Mouse (Mus musculus): ENCODE results near the gene Gm19426. TPM values are rescaled to one million over a fixed set of nuclear protein-coding genes. Genes with fewer than 3 reads are reported as not detected.

Gene Gm19426
- total RNA-seq, 4 experiments from 2014 or later = 0.60 TPM; not detected in 3

DNA sequence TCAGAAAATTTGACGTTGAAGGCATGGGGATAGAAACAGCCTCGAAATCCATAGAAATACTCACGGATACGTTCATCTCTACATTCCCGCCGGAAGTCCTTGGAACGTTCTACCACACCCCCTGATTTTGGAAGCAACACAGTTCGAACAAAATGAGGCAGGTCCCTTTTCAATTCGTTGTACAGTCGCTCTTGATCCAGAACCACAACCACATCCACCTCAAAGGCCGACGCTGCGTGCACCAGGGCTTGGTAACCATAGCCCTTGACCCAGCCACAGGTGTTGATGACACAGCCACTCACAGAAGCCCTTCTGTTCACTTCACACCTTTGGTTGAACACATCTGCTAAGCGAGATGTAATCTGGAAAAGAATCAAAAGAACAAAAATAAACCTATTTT lies 19.6 kb downstream of the Gm19426 start:
- no peak for DNase-seq (ENCODE audit: low spot score in 2 of 2)

- DNase-seq (ENCODE audit: low spot score in 2 of 2) = no peak
Observed at GRCm38 (mm10) chr2:84721182-84721581, 22.3 kb downstream of the Gm19426 start.

- no peak for DNase-seq (ENCODE audit: low spot score in 2 of 2)
Observed at GRCm38 (mm10) chr2:84720718-84721117, 22.7 kb downstream of the Gm19426 start.

GRCm38 (mm10) chr2:84717357-84717756 lies 26.1 kb downstream of the Gm19426 start:
- no peak for DNase-seq (ENCODE audit: low spot score in 2 of 2)

- DNase-seq (ENCODE audit: low spot score in 2 of 2) = no peak
Observed at GRCm38 (mm10) chr2:84716423-84717355, 26.8 kb downstream of the Gm19426 start.

DNA sequence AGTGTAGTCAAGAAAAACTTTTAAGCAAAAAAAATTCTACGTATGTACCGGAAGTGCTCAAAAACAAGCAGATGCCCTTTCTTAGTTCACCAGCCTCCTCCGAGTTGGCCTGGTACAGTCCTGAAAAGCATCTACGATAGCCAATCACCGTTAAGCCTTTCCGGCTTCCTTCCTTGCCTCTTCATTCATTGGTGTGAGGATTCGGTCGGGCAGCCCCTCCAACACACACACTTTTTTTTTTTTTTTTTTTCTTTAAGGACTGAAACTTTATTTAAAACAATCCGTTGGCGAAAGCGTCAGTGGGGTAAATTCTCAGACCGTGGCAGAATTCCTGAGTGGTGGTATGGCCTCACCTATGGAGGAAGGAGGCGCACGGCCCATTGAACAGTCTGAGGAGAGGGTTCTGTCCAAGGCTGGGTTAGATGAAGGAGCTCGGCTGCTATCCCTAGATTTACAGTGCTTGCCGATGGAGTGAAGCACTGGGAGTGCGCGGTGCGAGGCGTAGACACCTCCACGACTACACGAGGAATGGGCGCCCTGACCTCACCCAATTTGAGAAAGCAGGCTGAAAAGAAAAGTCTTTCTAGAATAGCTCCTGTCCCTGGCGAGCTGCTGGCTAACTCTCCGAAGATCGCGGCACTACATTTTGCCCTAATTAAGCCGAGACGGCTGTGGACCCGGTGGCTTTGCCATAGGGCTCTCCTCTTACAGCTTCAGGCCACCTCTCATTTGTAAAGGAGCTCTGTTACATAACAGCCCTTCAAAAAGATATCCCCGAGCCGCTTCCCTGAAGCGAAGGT lies 27.7 kb downstream of the Gm19426 start:
- DNase-seq (ENCODE audit: low spot score in 2 of 2) = peak; percentile 39 to 83

DNA sequence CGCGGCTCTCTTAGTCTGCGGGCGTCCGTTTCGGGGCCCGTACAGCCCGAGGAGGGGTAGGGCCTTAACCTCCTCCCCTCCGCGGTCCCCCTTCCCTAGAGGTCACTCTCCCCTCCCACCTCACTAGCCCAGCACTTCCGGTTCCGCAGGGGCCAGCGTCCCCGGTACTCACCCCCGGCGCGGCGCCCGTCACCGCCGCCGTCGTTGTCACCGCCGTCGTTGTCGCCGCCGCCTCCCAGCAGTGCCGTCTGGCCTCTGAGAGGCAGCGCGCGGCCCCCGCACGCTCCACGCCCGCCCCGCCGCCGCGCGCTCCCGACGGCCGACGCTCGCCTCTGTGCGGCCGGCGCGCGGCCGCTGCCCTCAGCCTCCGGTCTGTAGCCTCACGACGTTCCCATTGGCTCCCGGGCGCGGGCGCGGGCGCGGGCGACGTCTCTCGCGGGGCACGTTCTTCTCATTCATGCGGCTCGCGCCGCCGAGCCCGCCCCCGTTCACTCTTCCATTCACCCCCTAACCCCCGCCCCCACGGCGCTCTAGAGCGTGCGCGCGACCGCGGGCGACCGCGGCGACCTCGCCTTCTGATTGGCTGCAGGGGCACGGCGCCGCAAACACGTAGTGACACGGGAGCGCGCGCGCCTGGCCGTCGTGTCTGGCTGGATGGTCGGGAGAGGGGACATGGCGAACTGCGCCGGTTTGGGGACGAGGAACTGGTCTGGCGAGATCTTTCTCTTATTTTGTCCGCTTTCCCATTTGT lies 28.5 kb downstream of the Gm19426 start, which contains the start of gene Zdhhc5:
TSS of gene Zdhhc5 (minus strand) at position 370 of the 751 bp plus-strand sequence.
- DNase-seq (ENCODE audit: low spot score in 2 of 2) = peak; percentile 99

DNA sequence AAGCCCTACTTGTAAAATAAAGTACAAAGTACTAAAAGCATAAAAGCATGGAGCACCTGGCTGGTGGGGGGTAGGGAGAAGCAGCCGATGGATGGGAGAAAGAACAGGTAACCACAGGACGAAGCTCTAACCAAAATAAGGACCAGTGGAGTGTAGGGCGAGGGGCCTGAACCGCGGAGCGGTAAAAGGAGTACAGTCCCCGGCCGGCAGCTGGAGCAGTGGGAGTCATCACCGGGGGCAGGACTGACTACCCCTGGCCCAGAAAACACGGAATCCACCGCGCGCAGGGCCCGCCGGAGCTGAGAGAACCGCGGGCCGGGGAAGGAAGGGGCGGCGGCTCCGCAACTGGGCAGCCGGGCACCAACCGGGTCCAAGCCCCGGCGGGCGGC lies 29.0 kb downstream of the Gm19426 start:
- DNase-seq (ENCODE audit: low spot score in 2 of 2) = no peak

- no peak for DNase-seq (ENCODE audit: low spot score in 2 of 2)
Observed at GRCm38 (mm10) chr2:84711898-84712297, 31.6 kb downstream of the Gm19426 start.

- DNase-seq (ENCODE audit: low spot score in 2 of 2) = no peak
Observed at GRCm38 (mm10) chr2:84707523-84707922, 35.9 kb downstream of the Gm19426 start.

- DNase-seq (ENCODE audit: low spot score in 2 of 2) = no peak
Observed at GRCm38 (mm10) chr2:84705295-84705694, 38.2 kb downstream of the Gm19426 start.

GRCm38 (mm10) chr2:84704329-84704728 lies 39.1 kb downstream of the Gm19426 start:
- DNase-seq (ENCODE audit: low spot score in 2 of 2) = no peak

GRCm38 (mm10) chr2:84703497-84703896 lies 40.0 kb downstream of the Gm19426 start:
- DNase-seq (ENCODE audit: low spot score in 2 of 2) = no peak

- no peak for DNase-seq (ENCODE audit: low spot score in 2 of 2)
Observed at GRCm38 (mm10) chr2:84695007-84695695, 48.3 kb downstream of the Gm19426 start.

Small RNA genes within 50 kb of the gene (microRNA-seq; reads per million reads assigned to microRNA genes)
- 2,001 reads per million, percentile 85 among the genes with 10 or more reads in this experiment for gene Mir130a

Other genes with a start within 250 kb of the Gm19426 start
- 10 to 100 TPM; 20.7 to 26.6 (median 21.9) TPM for gene Ctnnd1, start 92.9 kb downstream of the Gm19426 start, total RNA-seq (2022)
- not detected for gene Btbd18, start 84.6 kb downstream of the Gm19426 start, total RNA-seq (2022)
- gene Selenoh, start 72.9 kb downstream of the Gm19426 start, total RNA-seq (2022) = 10 to 100 TPM; 13.4 to 19.9 (median 16.4) TPM
- gene Gm28635, start 65.6 kb downstream of the Gm19426 start, total RNA-seq (2022) = 1 to 10 TPM in 1 of 4 experiments, not detected in 3; 1.4 TPM
- gene Med19, start 65.3 kb downstream of the Gm19426 start, total RNA-seq (2022) = 1 to 10 TPM; 6.0 to 8.0 (median 6.9) TPM
- gene Tmx2, start 64.5 kb downstream of the Gm19426 start, total RNA-seq (2022) = 10 to 100 TPM; 41.0 to 55.7 (median 49.0) TPM
- gene Zdhhc5, start 28.5 kb downstream of the Gm19426 start, total RNA-seq (2022) = 100 to 1,000 TPM in 1 of 4 experiments, 10 to 100 TPM in 3; 78.4 to 100 (median 81.7) TPM
- gene Clp1, start 16.3 kb downstream of the Gm19426 start, total RNA-seq (2022) = 1 to 10 TPM; 3.7 to 4.3 (median 4.1) TPM
- under 1 TPM in 3 of 4 experiments, not detected in 1; 0.34 to 0.54 (median 0.54) TPM for gene Ypel4, start 9.6 kb downstream of the Gm19426 start, total RNA-seq (2022)
- 10 to 100 TPM; 22.0 to 55.1 (median 36.1) TPM for gene Serping1, start 31.8 kb upstream of the Gm19426 start, total RNA-seq (2022)
- 1 to 10 TPM; 1.5 to 3.5 (median 2.3) TPM for gene Ube2l6, start 55.2 kb upstream of the Gm19426 start, total RNA-seq (2022)
- 10 to 100 TPM; 46.3 to 63.9 (median 59.0) TPM for gene Smtnl1, start 79.0 kb upstream of the Gm19426 start, total RNA-seq (2022)
- 10 to 100 TPM; 37.9 to 51.4 (median 45.5) TPM for gene Timm10, start 83.3 kb upstream of the Gm19426 start, total RNA-seq (2022)
- gene Slc43a1, start 95.2 kb upstream of the Gm19426 start, total RNA-seq (2022) = 10 to 100 TPM in 3 of 4 experiments, 1 to 10 TPM in 1; 8.0 to 28.2 (median 14.4) TPM
- gene Rtn4rl2, start 143.1 kb upstream of the Gm19426 start, total RNA-seq (2022) = under 1 TPM in 3 of 4 experiments, not detected in 1; 0.19 to 0.62 (median 0.43) TPM
- gene Slc43a3, start 192.9 kb upstream of the Gm19426 start, total RNA-seq (2022) = 10 to 100 TPM; 10.9 to 29.6 (median 17.7) TPM
- gene Prg2, start 236.8 kb upstream of the Gm19426 start, total RNA-seq (2022) = not detected
- not detected for gene Prg3, start 244.6 kb upstream of the Gm19426 start, total RNA-seq (2022)

Measured in gastrocnemius, adult 8-10 months (tissue).